Mouse (Mus musculus) bone marrow, adult 2 months (tissue): Measurements from ENCODE around the gene Casq2. TPM values are rescaled to one million over a fixed set of nuclear protein-coding genes. Genes with fewer than 3 reads are reported as not detected.

Experiments
- H3K27ac ChIP-seq: fragments of 200-500 bp; 2 replicates; pipeline ENCODE4 v1.5.1; 2012; ENCODE audit warnings: low read depth, mild to moderate bottlenecking, control low read depth, inconsistent platforms, low read length; ENCODE audit not compliant: control insufficient read depth, poor library complexity, insufficient read depth
- H3K4me1 ChIP-seq: fragments of 200-500 bp; 2 replicates; pipeline ENCODE4 v1.6.1; 2011; ENCODE audit warnings: low read length; ENCODE audit not compliant: control insufficient read depth, insufficient read depth
- H3K4me3 ChIP-seq: fragments of 200-500 bp; replicated peaks from 2 replicates; pipeline ENCODE3; 2011; ENCODE audit warnings: mild to moderate bottlenecking, low read depth, low read length, control low read depth; ENCODE audit not compliant: control insufficient read depth
- CTCF ChIP-seq: fragments of 200-500 bp; IDR thresholded peaks from 2 replicates; pipeline ENCODE4 v1.5.1; 2011; ENCODE audit warnings: low read length, control low read depth; ENCODE audit not compliant: control insufficient read depth, insufficient read depth
- POLR2A ChIP-seq: fragments of 200-500 bp; IDR thresholded peaks from 2 replicates; pipeline ENCODE4 v1.6.1; 2011; ENCODE audit warnings: low read depth, mild to moderate bottlenecking, control low read depth, low read length, borderline replicate concordance; ENCODE audit not compliant: control insufficient read depth
- WGBS: fragments of 180-500 bp; shearing (Covaris S2); methylation state at CpG from one replicate; pipeline ENCODE4 v1.1.7; 2018; 5-methylcytosine and 5-hydroxymethylcytosine counted together
- polyA plus RNA-seq: library from polyadenylated mRNA; stranded (reverse); fragments of >200 nt; gene quantifications from 2 replicates; pipeline ENCODE4 v1.2.4, GENCODE M21; 2011; ENCODE audit warnings: low replicate concordance; ENCODE audit not compliant: missing spikeins, insufficient read depth, insufficient read length

Casq2 gene
- polyA plus RNA-seq, 1 experiment, result not detected

- 80% methylated on average over 2 of the region's 2 CpGs for WGBS
Measured at GRCm38 (mm10) chr3:102067861-102068260, 18.4 kb upstream of the Casq2 start.

GRCm38 (mm10) chr3:102069260-102069659 lies 17.0 kb upstream of the Casq2 start:
- Histone ChIP-seq H3K27ac (no peak overlapping the region), H3K4me3 (no peak overlapping the region), H3K4me1 (no peaks in the 10 kb centered on the region)
- 81% methylated on average over 4 of the region's 4 CpGs for WGBS
- TF ChIP-seq POLR2A (no peak), CTCF (no peak)

More at GRCm38 (mm10) chr3:102067861-102068260, 18.4 kb upstream of the Casq2 start:
- TF ChIP-seq POLR2A (no peak), CTCF (no peak)
- H3K27ac ChIP-seq, result no peak overlapping the region
- no peaks in the 10 kb centered on the region for H3K4me1 ChIP-seq
- H3K4me3 ChIP-seq, result no peak overlapping the region

DNA sequence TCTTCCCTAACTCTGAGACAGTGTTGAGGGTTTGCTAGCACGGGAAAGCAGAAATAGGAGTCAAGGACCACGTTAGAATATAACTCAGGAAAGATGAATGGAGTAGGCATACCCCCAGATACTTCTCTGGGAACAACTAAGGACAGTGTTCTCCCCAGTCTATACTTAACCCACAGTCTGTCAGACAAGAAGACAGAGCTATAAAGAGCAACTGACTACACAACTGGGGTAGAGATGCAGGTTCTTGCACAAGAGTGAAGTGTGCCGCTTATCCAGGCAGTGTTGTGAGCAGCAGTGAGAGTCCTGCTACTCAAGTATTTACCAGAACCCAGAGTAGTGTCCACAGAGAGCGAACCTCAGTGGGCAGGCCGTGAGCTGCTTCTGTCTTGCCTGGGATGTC lies 16.5 kb upstream of the Casq2 start:
- Histone ChIP-seq H3K4me1 (no peaks in the 10 kb centered on the region), H3K27ac (no peak overlapping the region), H3K4me3 (no peak overlapping the region)
- TF ChIP-seq POLR2A (no peak), CTCF (no peak)
- WGBS, result 74% methylated on average over 5 of the region's 5 CpGs

- Histone ChIP-seq H3K27ac (no peak overlapping the region), H3K4me1 (no peaks in the 10 kb centered on the region), H3K4me3 (no peak overlapping the region)
- 88% methylated on average over 7 of the region's 7 CpGs for WGBS
- TF ChIP-seq POLR2A (no peak), CTCF (no peak)
Measured at GRCm38 (mm10) chr3:102070360-102070759, 15.9 kb upstream of the Casq2 start.

DNA sequence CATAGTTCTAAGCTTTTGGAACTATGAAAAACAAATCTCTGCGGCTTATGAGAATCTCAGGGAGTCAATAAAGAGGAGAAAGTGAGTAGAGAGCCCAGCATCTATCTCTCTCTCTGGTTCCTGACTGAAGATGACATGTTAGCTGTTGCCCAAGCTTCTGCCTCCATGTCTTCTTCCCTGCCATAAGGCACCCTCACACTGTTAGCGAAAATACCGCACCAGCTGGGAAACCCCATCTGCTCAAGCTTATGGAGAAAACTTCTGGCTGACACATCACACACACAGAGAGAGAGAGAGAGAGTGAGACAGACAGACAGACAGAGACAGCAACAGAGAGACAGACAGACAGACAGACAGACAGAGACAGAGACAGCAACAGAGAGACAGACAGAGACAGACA lies 15.2 kb upstream of the Casq2 start:
- Histone ChIP-seq H3K4me3 (no peak overlapping the region), H3K4me1 (no peaks in the 10 kb centered on the region), H3K27ac (no peak overlapping the region)
- no peak for TF ChIP-seq POLR2A
- TF ChIP-seq CTCF, result no peak
- 91% methylated on average over 3 of the region's 3 CpGs for WGBS

- no peak for TF ChIP-seq CTCF
- TF ChIP-seq POLR2A, result no peak
- H3K4me3 ChIP-seq, result no peak overlapping the region
- 78% methylated on average over 2 of the region's 2 CpGs for WGBS
Measured at GRCm38 (mm10) chr3:102079413-102079812, 6.8 kb upstream of the Casq2 start.

GRCm38 (mm10) chr3:102081862-102082261 lies 4.4 kb upstream of the Casq2 start:
- no peak for TF ChIP-seq CTCF
- TF ChIP-seq POLR2A, result no peak
- Histone ChIP-seq H3K27ac (no peak overlapping the region), H3K4me1 (no peaks in the 10 kb centered on the region), H3K4me3 (no peak overlapping the region)
- WGBS, result 20% methylated on average over 3 of the region's 3 CpGs

More at GRCm38 (mm10) chr3:102079413-102079812, 6.8 kb upstream of the Casq2 start:
- Histone ChIP-seq H3K27ac (no peak overlapping the region), H3K4me1 (no peaks in the 10 kb centered on the region)

GRCm38 (mm10) chr3:102083589-102084230 lies 2.5 kb upstream of the Casq2 start:
- Histone ChIP-seq H3K4me3 (no peak overlapping the region), H3K27ac (no peak overlapping the region), H3K4me1 (no peaks in the 10 kb centered on the region)
- TF ChIP-seq CTCF (no peak), POLR2A (no peak)
- WGBS, result 58% methylated on average over 13 of the region's 13 CpGs

- TF ChIP-seq POLR2A (no peak), CTCF (no peak)
- no peak overlapping the region for H3K4me3 ChIP-seq
- WGBS, result 75% methylated on average over 13 of the region's 13 CpGs
- no peaks in the 10 kb centered on the region for H3K4me1 ChIP-seq
- no peak overlapping the region for H3K27ac ChIP-seq
Measured at GRCm38 (mm10) chr3:102084833-102085491, 1.3 kb upstream of the Casq2 start.
